19 mouse cellular contexts compared by ENCODE assay signal in the genomic region with DNA sequence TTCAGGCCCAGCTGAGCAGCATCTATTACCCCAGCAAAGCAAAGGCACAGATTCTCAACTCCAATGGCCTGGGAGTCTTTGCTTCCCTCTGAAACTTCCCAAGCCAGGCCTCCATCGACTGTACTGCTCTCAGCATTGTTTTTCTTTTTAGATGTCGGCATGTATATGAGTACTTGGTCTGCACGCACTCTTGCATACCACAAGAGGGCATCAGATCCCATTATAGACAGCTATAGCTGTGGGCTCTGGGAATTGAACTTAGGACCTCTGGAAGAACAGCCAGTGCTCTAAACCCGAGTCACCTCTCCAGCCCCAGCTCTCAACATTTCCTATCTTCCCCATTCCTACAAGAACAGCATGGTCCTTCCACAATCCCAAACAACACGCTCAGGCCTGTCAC. TPM values are rescaled to one million over a fixed set of nuclear protein-coding genes. Genes with fewer than 3 reads are reported as not detected.
DNase-seq lines count a peak whose midpoint lies in the region; ATAC-seq and TF ChIP-seq lines count a peak whose summit lies in the region.
"Had no signal": no experiment of that assay in that cellular context is flagged by ENCODE, and none has a peak within 500 bp of the region (broad histone marks: within the 10 kb centered on the region; RNA-seq: fewer than 3 reads in every experiment).

No protein-coding gene starts in this region.

- TF ChIP-seq EP300 in ES-Bruce4 (IDR thresholded peaks at IDR 0.05; ENCODE audit: insufficient read depth, low read depth, low read length), result no peak

- no peak overlapping the region for H3K27ac ChIP-seq in hindbrain, postnatal 0 days
- no peak overlapping the region for H3K27ac ChIP-seq in hindbrain, embryonic 10.5 days
- H3K27ac ChIP-seq in lung, embryonic 14.5 days (ENCODE audit: low read depth), result no peak overlapping the region
- no peak overlapping the region for H3K27ac ChIP-seq in ES-Bruce4 (ENCODE audit: insufficient read depth, low read length)
- H3K27ac ChIP-seq: embryonic facial prominence, embryonic 10.5 days; limb, embryonic 13.5 days; midbrain, embryonic 10.5 days had no signal

- peaks cover 5% of the 10 kb centered on the region; the same call in 1 of the 2 replicates for H3K4me1 ChIP-seq in hindbrain, postnatal 0 days (ENCODE audit: insufficient read depth, low read length)
- peaks cover 16% of the 10 kb centered on the region for H3K4me1 ChIP-seq in hindbrain, embryonic 10.5 days (replicated peaks)
- H3K4me1 ChIP-seq in lung, embryonic 14.5 days (ENCODE audit: insufficient read depth), result 0 out of 2 replicates have a peak, but pooled peaks cover 3% of the 10 kb centered on the region
- H3K4me1 ChIP-seq in ES-Bruce4 (ENCODE audit: control insufficient read depth, insufficient read depth, low read length), result no peaks in the 10 kb centered on the region

- H3K36me3 ChIP-seq in hindbrain, postnatal 0 days (ENCODE audit: insufficient read depth, low read length), result 0 out of 2 replicates have a peak, but pooled peaks cover 3% of the 10 kb centered on the region
- peaks cover 2% of the 10 kb centered on the region; the same call in 1 of the 2 replicates for H3K36me3 ChIP-seq in hindbrain, embryonic 10.5 days
- 0 out of 2 replicates have a peak, but pooled peaks cover 3% of the 10 kb centered on the region for H3K36me3 ChIP-seq in lung, embryonic 14.5 days (ENCODE audit: insufficient read depth)
- no peaks in the 10 kb centered on the region for H3K36me3 ChIP-seq in ES-Bruce4 (ENCODE audit: control insufficient read depth, insufficient read depth, low read length, poor library complexity, severe bottlenecking)

- no peak for TF ChIP-seq POLR2A in ES-Bruce4 (IDR thresholded peaks at IDR 0.05; ENCODE audit: insufficient read depth, low read length)
- TF ChIP-seq POLR2A in brain, embryonic 14.5 days (IDR thresholded peaks at IDR 0.05; ENCODE audit: borderline replicate concordance, extremely low read depth, insufficient read depth, insufficient read length, poor library complexity, severe bottlenecking), result no peak

- no peaks in the 10 kb centered on the region for H3K27me3 ChIP-seq in hindbrain, postnatal 0 days (ENCODE audit: insufficient read depth, low read length)
- H3K27me3 ChIP-seq in hindbrain, embryonic 10.5 days (ENCODE audit: insufficient read depth, poor library complexity, severe bottlenecking), result no peaks in the 10 kb centered on the region
- no peaks in the 10 kb centered on the region for H3K27me3 ChIP-seq in lung, embryonic 14.5 days (ENCODE audit: insufficient read depth, low read length)
- H3K27me3 ChIP-seq in ES-Bruce4 (ENCODE audit: control insufficient read depth, insufficient read depth, low read length, poor library complexity, severe bottlenecking), result no peaks in the 10 kb centered on the region
- H3K27me3 ChIP-seq: limb, embryonic 13.5 days had no signal

- ATAC-seq in hindbrain, postnatal 0 days, result no peak
- ATAC-seq in lung, embryonic 14.5 days (ENCODE audit: insufficient read depth), result no peak
- ATAC-seq: inflammation-experienced regulatory T-cells, adult 6 months had no signal

- H3K4me3 ChIP-seq in hindbrain, postnatal 0 days (ENCODE audit: low read length), result no peak overlapping the region
- no peak overlapping the region for H3K4me3 ChIP-seq in hindbrain, embryonic 10.5 days
- no peak overlapping the region for H3K4me3 ChIP-seq in lung, embryonic 14.5 days (ENCODE audit: low read depth, low read length)
- H3K4me3 ChIP-seq in ES-Bruce4 (ENCODE audit: low read depth, low read length), result no peak overlapping the region
- H3K4me3 ChIP-seq: embryonic facial prominence, embryonic 10.5 days; limb, embryonic 13.5 days; midbrain, embryonic 10.5 days; myocyte had no signal

- no peak for DNase-seq in hindbrain, postnatal 0 days (ENCODE audit: low spot score)
- no peak for DNase-seq in hindbrain, embryonic 10.5 days (ENCODE audit: low spot score)
- DNase-seq in lung, embryonic 14.5 days, result no peak
- DNase-seq in lung, postnatal 36 days, result no peak
- no peak for DNase-seq in brain, embryonic 14.5 days (ENCODE audit: low read depth)
- no peak for DNase-seq in right cerebral cortex, postnatal 14 days
- DNase-seq in adrenal gland, adult 8-10 months, result no peak
- DNase-seq: cerebellum, adult 9-11 months; heart, adult 18-20 months; heart, postnatal 36 days; kidney, postnatal 4 days; lung, postnatal 14 days; thymus, adult 2 months had no signal

- H3K9ac ChIP-seq in hindbrain, postnatal 0 days (replicated peaks; ENCODE audit: low read length), result no peak overlapping the region
- no peak overlapping the region for H3K9ac ChIP-seq in lung, embryonic 14.5 days
- H3K9ac ChIP-seq in ES-Bruce4 (ENCODE audit: low read depth, poor library complexity, severe bottlenecking), result no peak overlapping the region
- H3K9ac ChIP-seq: limb, embryonic 13.5 days had no signal

- no peaks in the 10 kb centered on the region for H3K9me3 ChIP-seq in hindbrain, postnatal 0 days (ENCODE audit: low read length)
- 0 out of 2 replicates have a peak, but pooled peaks cover 3% of the 10 kb centered on the region for H3K9me3 ChIP-seq in hindbrain, embryonic 10.5 days
- H3K9me3 ChIP-seq in lung, embryonic 14.5 days (ENCODE audit: low read depth, low read length), result no peaks in the 10 kb centered on the region
- 0 out of 2 replicates have a peak, but pooled peaks cover 2% of the 10 kb centered on the region for H3K9me3 ChIP-seq in ES-Bruce4 (replicated peaks; ENCODE audit: control insufficient read depth, insufficient read depth, low read length, poor library complexity, severe bottlenecking)
- H3K9me3 ChIP-seq: embryonic facial prominence, embryonic 10.5 days; limb, embryonic 13.5 days; midbrain, embryonic 10.5 days had no signal

- no peak overlapping the region for H3K4me2 ChIP-seq in hindbrain, postnatal 0 days (ENCODE audit: low read depth, low read length)
- H3K4me2 ChIP-seq in lung, embryonic 14.5 days, result no peak overlapping the region
- H3K4me2 ChIP-seq: limb, embryonic 13.5 days had no signal

- WGBS in hindbrain, postnatal 0 days, result 82% methylated on average over 5 of the region's 5 CpGs
- 81% methylated on average over 5 of the region's 5 CpGs for WGBS in hindbrain, embryonic 10.5 days
- 83% methylated on average over 5 of the region's 5 CpGs for WGBS in lung, embryonic 14.5 days

- peak; percentile 38 for TF ChIP-seq CTCF in hindbrain, postnatal 0 days (IDR thresholded peaks at IDR 0.05; ENCODE audit: low read depth)
- TF ChIP-seq CTCF in lung, embryonic 14.5 days (IDR thresholded peaks at IDR 0.05; ENCODE audit: low read depth), result peak; percentile 41
- peak; percentile 9 for TF ChIP-seq CTCF in ES-Bruce4 (IDR thresholded peaks at IDR 0.05; ENCODE audit: low read depth, low read length)
- TF ChIP-seq CTCF in brain, embryonic 14.5 days (IDR thresholded peaks at IDR 0.05; ENCODE audit: borderline replicate concordance, extremely low read depth, insufficient read depth, insufficient read length), result peak; percentile 21; the same call in 1 of the 2 replicates

RNA-seq across cellular contexts. Expression of a gene that starts 2.5 kb away (rescaled TPM):
- total RNA-seq in hindbrain, postnatal 0 days (2014; rRNA removed), result 7.0 and 9.6 TPM in 2 replicates
- 1.7 and 1.9 TPM in 2 replicates for polyA plus RNA-seq in hindbrain, postnatal 0 days (2015; fragmentation: Nextera tagmentation; extraction: Ambion mirVana)
- 2.8 and 4.1 TPM in 2 replicates for polyA plus RNA-seq in hindbrain, embryonic 10.5 days (2016; fragmentation: Nextera tagmentation; extraction: Ambion mirVana)
- polyA plus RNA-seq in lung, embryonic 14.5 days (2014; fragmentation: Nextera tagmentation; extraction: Ambion mirVana), result 5.5 and 6.3 TPM in 2 replicates
- polyA plus RNA-seq in ES-Bruce4 (2011; ENCODE audit: insufficient read depth, insufficient read length, low read depth, missing spikeins), result 5.7 and 5.9 TPM in 2 replicates
- polyA plus RNA-seq in brain, embryonic 14.5 days (2012; rRNA removed), result 8.6 and 11.0 TPM in 2 replicates
- total RNA-seq in adrenal gland, adult 8-10 months (2022), result 10 to 100 TPM; 12.5 to 14.7 (median 13.3) TPM

RNA-seq across cellular contexts. Expression of a gene that starts 30.2 kb away (rescaled TPM):
- total RNA-seq in hindbrain, postnatal 0 days (2014; rRNA removed), result not detected in 2 replicates
- not detected in 2 replicates for polyA plus RNA-seq in hindbrain, postnatal 0 days (2015; fragmentation: Nextera tagmentation; extraction: Ambion mirVana)
- not detected in 2 replicates for polyA plus RNA-seq in hindbrain, embryonic 10.5 days (2016; fragmentation: Nextera tagmentation; extraction: Ambion mirVana)
- polyA plus RNA-seq in lung, embryonic 14.5 days (2014; fragmentation: Nextera tagmentation; extraction: Ambion mirVana), result not detected in 2 replicates
- polyA plus RNA-seq in ES-Bruce4 (2011; ENCODE audit: insufficient read depth, insufficient read length, low read depth, missing spikeins), result not detected in 2 replicates
- polyA plus RNA-seq in brain, embryonic 14.5 days (2012; rRNA removed), result not detected in 2 replicates
- total RNA-seq in adrenal gland, adult 8-10 months (2022), result under 1 TPM; 0.46 to 0.75 (median 0.60) TPM
- polyA plus RNA-seq: embryonic facial prominence, embryonic 10.5 days; inflammation-experienced regulatory T-cells, adult 6 months; limb, embryonic 13.5 days; midbrain, embryonic 10.5 days; myocyte had no signal
